Mouse (Mus musculus) kidney, embryonic 15.5 days (tissue): ENCODE measurements around the gene Psd. TPM values are rescaled to one million over a fixed set of nuclear protein-coding genes. Genes with fewer than 3 reads are reported as not detected.

ENCODE experiments used
- ATAC-seq: fragments of 200-750 bp; cut with Nextera tagmentation; replicated peaks from 2 replicates; pipeline ENCODE4 v1.8.0; 2017; ENCODE audit warnings: moderate TSS enrichment; ENCODE audit not compliant: low FRiP score
- H3K27ac ChIP-seq: fragments of 300-500 bp; sonication (generic); 2 replicates; pipeline ENCODE4 v1.5.1; 2015; ENCODE audit warnings: mild to moderate bottlenecking, inconsistent platforms
- H3K27me3 ChIP-seq: fragments of 300-500 bp; sonication (generic); 2 replicates; pipeline ENCODE4 v1.6.1; 2015; ENCODE audit warnings: inconsistent platforms
- H3K36me3 ChIP-seq: fragments of 300-500 bp; sonication (generic); 2 replicates; pipeline ENCODE4 v1.6.1; 2015; ENCODE audit warnings: inconsistent platforms
- H3K4me1 ChIP-seq: fragments of 300-500 bp; sonication (generic); 2 replicates; pipeline ENCODE4 v1.6.1; 2015; ENCODE audit warnings: inconsistent platforms
- H3K4me2 ChIP-seq: fragments of 300-500 bp; sonication (generic); 2 replicates; pipeline ENCODE4 v1.6.1; 2015; ENCODE audit warnings: moderate library complexity, mild to moderate bottlenecking, inconsistent platforms
- H3K4me3 ChIP-seq: fragments of 300-500 bp; sonication (generic); replicated peaks from 2 replicates; pipeline ENCODE4 v1.5.1; 2015; ENCODE audit warnings: mild to moderate bottlenecking, inconsistent platforms
- H3K9ac ChIP-seq: fragments of 300-500 bp; sonication (generic); 2 replicates; pipeline ENCODE4 v1.6.1; 2015; ENCODE audit warnings: mild to moderate bottlenecking, inconsistent platforms
- H3K9me3 ChIP-seq: fragments of 300-500 bp; sonication (generic); replicated peaks from 2 replicates; pipeline ENCODE4 v1.6.1; 2016; ENCODE audit warnings: inconsistent platforms
- WGBS: fragments of 180-500 bp; shearing (Covaris S2); methylation state at CpG from one replicate; pipeline ENCODE4 v1.1.7; 2015; ENCODE audit warnings: mixed read lengths; 5-methylcytosine and 5-hydroxymethylcytosine counted together
- microRNA counts: library from miRNA; unstranded; fragments of <30 nt; microRNA quantifications from one replicate; lab custom pipeline; 2016
- microRNA-seq: library from miRNA; unstranded; fragments of <30 nt; microRNA quantifications from one replicate; pipeline ENCODE4, GENCODE M21; 2016
- polyA plus RNA-seq: library from polyadenylated mRNA; unstranded; fragments of >200 nt; fragmentation: Nextera tagmentation; extraction: Ambion mirVana; gene quantifications from 2 replicates; pipeline ENCODE4 v1.2.1, GENCODE M21; 2015

Psd gene
- polyA plus RNA-seq, 1 experiment from 2014 or later, result 7.2 TPM

DNA sequence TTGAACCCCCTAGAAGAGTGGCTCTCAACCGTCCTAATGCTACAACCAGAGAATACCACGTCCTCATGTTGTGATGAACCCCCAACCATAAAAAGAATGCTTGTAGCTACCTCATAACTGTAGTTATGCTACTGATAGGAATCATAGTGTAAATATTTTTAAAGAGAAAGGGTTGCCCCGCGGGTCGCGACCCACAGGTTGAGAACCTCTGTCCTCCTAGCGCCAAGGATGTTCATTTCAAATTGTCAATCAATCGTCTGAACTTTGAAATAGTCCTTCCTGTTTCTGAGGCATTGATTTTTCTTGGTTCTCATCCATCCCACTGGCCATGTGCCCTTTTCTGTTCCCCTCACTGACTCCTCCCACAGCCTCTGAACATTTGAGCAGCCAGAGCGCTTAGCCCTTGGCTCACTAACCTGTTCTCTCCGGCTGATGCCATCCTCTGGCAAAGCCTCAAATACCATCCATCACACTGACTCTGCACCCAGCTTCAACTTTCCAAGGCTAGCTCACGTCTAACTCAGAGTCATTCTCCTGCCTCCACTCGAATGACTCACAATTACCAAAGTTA, 36.3 kb downstream of the Psd start:
- WGBS, result 70% methylated on average over 12 of the region's 12 CpGs
- no peak overlapping the region for H3K4me3 ChIP-seq
- no peak for ATAC-seq
- no peaks in the 10 kb centered on the region for H3K9me3 ChIP-seq
- H3K36me3 ChIP-seq, result peaks cover 17% of the 10 kb centered on the region
- H3K9ac ChIP-seq, result no peak overlapping the region
- H3K4me2 ChIP-seq, result no peak overlapping the region
- no peaks in the 10 kb centered on the region for H3K4me1 ChIP-seq
- H3K27me3 ChIP-seq, result peaks cover 17% of the 10 kb centered on the region; the same call in 1 of the 2 replicates
- H3K27ac ChIP-seq, result no peak overlapping the region

- no peak for ATAC-seq
- Histone ChIP-seq H3K9me3 (no peaks in the 10 kb centered on the region), H3K36me3 (peaks cover 48% of the 10 kb centered on the region), H3K4me2 (no peak overlapping the region), H3K4me1 (no peaks in the 10 kb centered on the region), H3K9ac (no peak overlapping the region), H3K4me3 (no peak overlapping the region), H3K27ac (no peak overlapping the region), H3K27me3 (peaks cover 8% of the 10 kb centered on the region; the same call in 1 of the 2 replicates)
- 86% methylated on average over 3 of the region's 3 CpGs for WGBS
These were observed 39.4 kb downstream of the Psd start for GRCm38 (mm10) chr19:46287566-46287965.

GRCm38 (mm10) chr19:46286926-46287325, 40.0 kb downstream of the Psd start:
- Histone ChIP-seq H3K9me3 (no peaks in the 10 kb centered on the region), H3K36me3 (peaks cover 54% of the 10 kb centered on the region), H3K4me1 (no peaks in the 10 kb centered on the region), H3K27me3 (peaks cover 6% of the 10 kb centered on the region; the same call in 1 of the 2 replicates), H3K27ac (no peak overlapping the region), H3K4me2 (no peak overlapping the region), H3K4me3 (no peak overlapping the region), H3K9ac (no peak overlapping the region)
- no peak for ATAC-seq
- 81% methylated on average over 3 of the region's 3 CpGs for WGBS

GRCm38 (mm10) chr19:46286047-46286446, 40.9 kb downstream of the Psd start:
- Histone ChIP-seq H3K27ac (no peak overlapping the region), H3K9ac (no peak overlapping the region), H3K36me3 (peaks cover 63% of the 10 kb centered on the region), H3K4me2 (no peak overlapping the region), H3K4me1 (no peaks in the 10 kb centered on the region), H3K9me3 (no peaks in the 10 kb centered on the region), H3K4me3 (no peak overlapping the region), H3K27me3 (peaks cover 1% of the 10 kb centered on the region; the same call in 1 of the 2 replicates)
- no peak for ATAC-seq
- 90% methylated on average over 6 of the region's 6 CpGs for WGBS

DNA sequence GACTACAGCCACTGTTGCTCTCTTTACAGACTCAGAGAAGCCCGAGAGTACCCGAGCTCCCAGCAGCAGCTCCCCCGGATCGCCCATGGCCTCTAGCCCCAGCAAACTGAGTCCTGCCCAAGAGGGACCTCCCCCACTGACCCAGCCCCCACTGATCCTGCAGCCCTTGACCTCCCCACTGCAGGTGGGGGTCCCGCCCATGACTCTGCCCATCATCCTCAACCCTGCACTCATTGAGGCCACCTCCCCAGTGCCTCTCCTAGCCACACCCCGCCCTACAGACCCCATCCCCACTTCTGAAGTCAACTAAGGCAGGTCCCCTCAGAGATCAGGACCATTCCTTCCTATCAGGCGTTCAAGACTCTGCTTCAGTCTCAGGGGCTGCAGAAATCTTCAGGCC, 41.3 kb downstream of the Psd start:
- ATAC-seq, result no peak
- Histone ChIP-seq H3K4me2 (no peak overlapping the region), H3K27ac (no peak overlapping the region), H3K4me1 (no peaks in the 10 kb centered on the region), H3K4me3 (no peak overlapping the region), H3K27me3 (no peaks in the 10 kb centered on the region), H3K9me3 (no peaks in the 10 kb centered on the region), H3K36me3 (peaks cover 67% of the 10 kb centered on the region), H3K9ac (no peak overlapping the region)
- WGBS, result 68% methylated on average over 7 of the region's 7 CpGs

DNA sequence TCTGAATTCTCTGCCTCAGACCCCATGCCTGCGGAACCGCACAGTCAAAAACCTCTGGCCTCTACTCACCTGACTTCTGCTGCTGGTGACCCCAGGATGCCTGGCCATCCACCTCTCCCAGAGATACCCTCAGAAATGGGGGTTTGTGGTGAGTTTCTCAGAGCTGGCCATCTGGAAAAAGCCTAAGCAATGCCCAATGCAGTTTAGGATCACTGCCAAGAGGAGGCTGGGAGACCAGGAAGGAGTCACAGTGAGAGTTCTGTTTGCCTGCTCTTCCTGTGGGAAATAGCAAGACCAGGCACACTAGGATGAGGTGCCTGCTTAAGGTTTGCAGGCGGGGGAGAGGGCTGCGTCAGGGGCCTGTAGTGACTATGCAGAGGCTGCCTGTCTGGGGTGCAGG, 42.3 kb downstream of the Psd start:
- H3K36me3 ChIP-seq, result peaks cover 76% of the 10 kb centered on the region
- no peak overlapping the region for H3K27ac ChIP-seq
- H3K4me1 ChIP-seq, result no peaks in the 10 kb centered on the region
- no peak overlapping the region for H3K4me2 ChIP-seq
- H3K4me3 ChIP-seq, result no peak overlapping the region
- no peaks in the 10 kb centered on the region for H3K9me3 ChIP-seq
- ATAC-seq, result no peak
- no peak overlapping the region for H3K9ac ChIP-seq
- H3K27me3 ChIP-seq, result no peaks in the 10 kb centered on the region
- WGBS, result 93% methylated on average over 4 of the region's 4 CpGs

GRCm38 (mm10) chr19:46282081-46282849, 44.7 kb downstream of the Psd start:
- H3K4me3 ChIP-seq, result no peak overlapping the region
- no peaks in the 10 kb centered on the region for H3K9me3 ChIP-seq
- H3K4me2 ChIP-seq, result no peak overlapping the region
- no peak overlapping the region for H3K9ac ChIP-seq
- H3K36me3 ChIP-seq, result peaks cover 93% of the 10 kb centered on the region
- WGBS, result 96% methylated on average over 11 of the region's 11 CpGs
- H3K27ac ChIP-seq, result no peak overlapping the region
- H3K27me3 ChIP-seq, result no peaks in the 10 kb centered on the region
- H3K4me1 ChIP-seq, result no peaks in the 10 kb centered on the region
- ATAC-seq, result no peak

- peaks cover 83% of the 10 kb centered on the region for H3K36me3 ChIP-seq
- no peaks in the 10 kb centered on the region for H3K27me3 ChIP-seq
- no peak overlapping the region for H3K4me3 ChIP-seq
- H3K9ac ChIP-seq, result no peak overlapping the region
- H3K4me1 ChIP-seq, result no peaks in the 10 kb centered on the region
- H3K4me2 ChIP-seq, result no peak overlapping the region
- H3K27ac ChIP-seq, result no peak overlapping the region
- no peak for ATAC-seq
- H3K9me3 ChIP-seq, result no peaks in the 10 kb centered on the region
These were observed 51.6 kb downstream of the Psd start for GRCm38 (mm10) chr19:46275307-46275706.

DNA sequence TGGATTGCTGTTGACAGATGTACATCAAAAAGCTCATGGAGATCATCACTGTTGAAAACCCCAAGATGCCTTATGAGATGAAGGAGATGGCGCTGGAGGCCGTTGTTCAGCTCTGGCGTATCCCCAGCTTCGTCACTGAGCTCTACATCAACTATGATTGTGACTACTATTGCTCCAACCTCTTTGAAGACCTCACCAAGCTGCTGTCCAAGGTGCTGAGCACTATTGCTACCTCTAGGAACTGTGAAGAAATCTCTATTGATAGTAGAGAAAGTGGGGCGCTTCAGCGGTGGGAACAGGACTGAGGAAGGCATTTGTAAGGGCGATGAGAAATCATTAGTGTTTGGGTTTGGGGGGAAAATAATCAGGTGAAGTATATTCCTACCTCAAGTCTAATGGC, 62.2 kb downstream of the Psd start:
- H3K36me3 ChIP-seq, result peaks cover 100% of the 10 kb centered on the region
- 95% methylated on average over 7 of the region's 7 CpGs for whole genome bisulfite sequencing

More for the DNA sequence above, 62.2 kb downstream of the Psd start:
- Histone ChIP-seq H3K9me3 (no peaks in the 10 kb centered on the region), H3K4me3 (no peak overlapping the region), H3K4me2 (no peak overlapping the region), H3K27me3 (no peaks in the 10 kb centered on the region), H3K27ac (no peak overlapping the region), H3K4me1 (no peaks in the 10 kb centered on the region), H3K9ac (no peak overlapping the region)
- no peak for ATAC-seq

MicroRNAs encoded within 50 kb of the gene (microRNA counts, 519-probe panel; counts per million panel counts)
- microRNA mmu-miR-146b (lab: Ali Mortazavi, UCI), result 2,639 counts per million, percentile 58 among the panel's probes with 10 or more counts

Small RNA genes within 50 kb of the gene (microRNA-seq; reads per million reads assigned to microRNA genes)
- not detected for gene Mir146b

Other genes starting within 250 kb of the Psd start
- not detected in 2 replicates for gene Elovl3, start 195.3 kb downstream of the Psd start, polyA plus RNA-seq
- 0.48 and 0.85 TPM in 2 replicates for gene Pitx3, start 178.8 kb downstream of the Psd start, polyA plus RNA-seq
- 50.7 and 51.0 TPM in 2 replicates for gene Gbf1, start 174.6 kb downstream of the Psd start, polyA plus RNA-seq
- 8.3 and 9.8 TPM in 2 replicates for gene Nfkb2, start 22.8 kb downstream of the Psd start, polyA plus RNA-seq
- 18.2 and 20.1 TPM in 2 replicates for gene Fbxl15, start 1.0 kb upstream of the Psd start, polyA plus RNA-seq
- 158 and 177 TPM in 2 replicates for gene Cuedc2, start 11.5 kb upstream of the Psd start, polyA plus RNA-seq
- 12.5 and 15.0 TPM in 2 replicates for gene Mfsd13a, start 14.0 kb upstream of the Psd start, polyA plus RNA-seq
- 2.0 and 2.6 TPM in 2 replicates for gene 2310034G01Rik, start 23.1 kb upstream of the Psd start, polyA plus RNA-seq
- 122 and 136 TPM in 2 replicates for gene Actr1a, start 68.6 kb upstream of the Psd start, polyA plus RNA-seq
- 42.3 and 46.5 TPM in 2 replicates for gene Sufu, start 69.7 kb upstream of the Psd start, polyA plus RNA-seq
- gene Trim8, start 174.5 kb upstream of the Psd start, polyA plus RNA-seq, result 24.6 and 28.7 TPM in 2 replicates
- gene Arl3, start 246.0 kb upstream of the Psd start, polyA plus RNA-seq, result 143 and 145 TPM in 2 replicates
- 32.9 and 33.0 TPM in 2 replicates for gene Sfxn2, start 246.2 kb upstream of the Psd start, polyA plus RNA-seq